Mouse (Mus musculus) liver, embryonic 15.5 days (tissue): ENCODE measurements around the gene Usp33. TPM values are rescaled to one million over a fixed set of nuclear protein-coding genes. Genes with fewer than 3 reads are reported as not detected.

ENCODE experiments used
- polyA plus RNA-seq: library from polyadenylated mRNA; unstranded; fragments of >200 nt; fragmentation: Nextera tagmentation; extraction: Ambion mirVana; gene quantifications from 2 replicates; pipeline ENCODE4 v1.2.1, GENCODE M21; 2015

Gene Usp33
- polyA plus RNA-seq, 1 experiment from 2014 or later = 19.6 TPM

Other genes starting within 250 kb of the Usp33 start
- gene Gipc2, start 180.2 kb upstream of the Usp33 start, polyA plus RNA-seq = 19.3 and 20.0 TPM in 2 replicates
- 35.3 and 36.8 TPM in 2 replicates for gene Dnajb4, start 136.2 kb upstream of the Usp33 start, polyA plus RNA-seq
- gene Fubp1, start 136.1 kb upstream of the Usp33 start, polyA plus RNA-seq = 55.1 and 57.1 TPM in 2 replicates
- 1.5 and 1.7 TPM in 2 replicates for gene Nexn, start 80.1 kb upstream of the Usp33 start, polyA plus RNA-seq
- gene Miga1, start 6.1 kb upstream of the Usp33 start, polyA plus RNA-seq = 3.4 and 3.5 TPM in 2 replicates
- gene Zzz3, start 49.0 kb downstream of the Usp33 start, polyA plus RNA-seq = 10.8 and 14.3 TPM in 2 replicates